Mouse (Mus musculus) embryonic facial prominence, embryonic 11.5 days (tissue): ENCODE data around the gene Brca2. TPM values are rescaled to one million over a fixed set of nuclear protein-coding genes. Genes with fewer than 3 reads are reported as not detected.

Source experiments
- polyA plus RNA-seq: library from polyadenylated mRNA; unstranded; fragments of >200 nt; fragmentation: Nextera tagmentation; extraction: Ambion mirVana; gene quantifications from 2 replicates; pipeline ENCODE4 v1.2.1, GENCODE M21; 2014

Brca2 gene
- polyA plus RNA-seq, 1 experiment from 2014 or later, result 29.6 TPM

Other genes starting within 250 kb of the Brca2 start
- not detected in 2 replicates for gene Zar1l, start 4.5 kb upstream of the Brca2 start, polyA plus RNA-seq
- 2.3 and 3.6 TPM in 2 replicates for gene N4bp2l1, start 74.6 kb downstream of the Brca2 start, polyA plus RNA-seq
- 44.4 and 56.0 TPM in 2 replicates for gene N4bp2l2, start 143.6 kb downstream of the Brca2 start, polyA plus RNA-seq
- gene Pds5b, start 151.1 kb downstream of the Brca2 start, polyA plus RNA-seq, result 50.9 and 56.5 TPM in 2 replicates